Mouse (Mus musculus): Measurements from ENCODE around the gene Dhx57. TPM values are rescaled to one million over a fixed set of nuclear protein-coding genes. Genes with fewer than 3 reads are reported as not detected.

Gene Dhx57
- 4.7 and 5.5 TPM in 2 replicates for polyA plus RNA-seq (2021; fragmentation: Nextera tagmentation)
- long read RNA-seq, experiment 1, full-length matches to known transcripts: 1 of 12 reads
- long read RNA-seq, experiment 1, partial matches to known transcripts: 9 of 12 reads
- long read RNA-seq, experiment 1, other reads (novel, unspliced or antisense): 2 of 12 reads
- long read RNA-seq, experiment 2, full-length matches to known transcripts: 31 of 63 reads
- long read RNA-seq, experiment 2, partial matches to known transcripts: 22 of 63 reads
- long read RNA-seq, experiment 2, other reads (novel, unspliced or antisense): 10 of 63 reads

GRCm38 (mm10) chr17:80290074-80290657 lies at the start of gene Dhx57, which contains the start of gene Morn2:
Dhx57 (minus strand) TSS chr17:80290476.
Morn2 (plus strand) TSS chr17:80290203.

GRCm38 (mm10) chr17:80307251-80307650 lies 17.0 kb upstream of the Dhx57 start, which contains the start of gene Arhgef33:
Arhgef33 (plus strand) TSS chr17:80307407.

GRCm38 (mm10) chr17:80224326-80225116 lies 65.8 kb downstream of the Dhx57 start, which contains the start of gene Gemin6:
Gemin6 (plus strand) TSS chr17:80224441.

GRCm38 (mm10) chr17:80206671-80207581 lies 83.3 kb downstream of the Dhx57 start, which contains the start of the genes Srsf7 and Ttc39d:
Srsf7 (minus strand) TSS chr17:80207307.
Ttc39d (plus strand) TSS chr17:80207460.

Other genes starting within 250 kb of the Dhx57 start
- 24.5 and 26.9 TPM in 2 replicates for gene Hnrnpll, start 228.1 kb downstream of the Dhx57 start, polyA plus RNA-seq (2021; fragmentation: Nextera tagmentation)
- 1.6 and 3.6 TPM in 2 replicates for gene Galm, start 163.0 kb downstream of the Dhx57 start, polyA plus RNA-seq (2021; fragmentation: Nextera tagmentation)
- gene Srsf7, start 83.2 kb downstream of the Dhx57 start, polyA plus RNA-seq (2021; fragmentation: Nextera tagmentation): 26.5 and 26.9 TPM in 2 replicates
- gene Ttc39d, start 83.0 kb downstream of the Dhx57 start, polyA plus RNA-seq (2021; fragmentation: Nextera tagmentation): 0.20 and 0.26 TPM in 2 replicates
- 9.4 and 12.4 TPM in 2 replicates for gene Gemin6, start 66.0 kb downstream of the Dhx57 start, polyA plus RNA-seq (2021; fragmentation: Nextera tagmentation)
- 56.0 and 68.9 TPM in 2 replicates for gene Morn2, start 273 bp downstream of the Dhx57 start, polyA plus RNA-seq (2021; fragmentation: Nextera tagmentation)
- 1.1 and 1.2 TPM in 2 replicates for gene Arhgef33, start 16.9 kb upstream of the Dhx57 start, polyA plus RNA-seq (2021; fragmentation: Nextera tagmentation)
- gene Gm10190, start 83.1 kb upstream of the Dhx57 start, polyA plus RNA-seq (2021; fragmentation: Nextera tagmentation): 1.0 TPM in 1 of 2 replicates, not detected in the other
- 3.1 TPM in 2 replicates for gene Sos1, start 190.0 kb upstream of the Dhx57 start, polyA plus RNA-seq (2021; fragmentation: Nextera tagmentation)

Measured in layer of hippocampus, adult 6 months (tissue).